Mouse (Mus musculus) 3134 (cell line): ENCODE measurements around the gene Col15a1.

Experiments used
- DNase-seq: peaks from one replicate; pipeline ENCODE4 v3.0.0-alpha.2; 2011; ENCODE audit warnings: low spot score; ENCODE audit not compliant: insufficient read length; ENCODE audit errors: extremely low read depth

Gene Col15a1

GRCm38 (mm10) chr4:47295547-47295946 lies 87.6 kb downstream of the Col15a1 start:
- no peak for DNase-seq

GRCm38 (mm10) chr4:47300701-47301100 lies 92.7 kb downstream of the Col15a1 start:
- peak; percentile 68 for DNase-seq

- no peak for DNase-seq
Observed at GRCm38 (mm10) chr4:47302610-47303009, 94.6 kb downstream of the Col15a1 start.

- no peak for DNase-seq
Observed at GRCm38 (mm10) chr4:47303340-47303998, 95.5 kb downstream of the Col15a1 start.

- peak; percentile 82 for DNase-seq
Observed at GRCm38 (mm10) chr4:47309886-47310625, 102.1 kb downstream of the Col15a1 start.

GRCm38 (mm10) chr4:47310812-47311211 lies 102.9 kb downstream of the Col15a1 start:
- peak; percentile 93 for DNase-seq

- DNase-seq, result no peak
Observed at GRCm38 (mm10) chr4:47311467-47311866, 103.5 kb downstream of the Col15a1 start.

- DNase-seq, result no peak
Observed at GRCm38 (mm10) chr4:47311929-47312328, 104.0 kb downstream of the Col15a1 start.

GRCm38 (mm10) chr4:47312676-47313075 lies 104.7 kb downstream of the Col15a1 start:
- DNase-seq, result no peak

- no peak for DNase-seq
Observed at GRCm38 (mm10) chr4:47313710-47314410, 105.9 kb downstream of the Col15a1 start.

GRCm38 (mm10) chr4:47315458-47315857 lies 107.5 kb downstream of the Col15a1 start:
- DNase-seq, result no peak

GRCm38 (mm10) chr4:47316432-47316831 lies 108.5 kb downstream of the Col15a1 start:
- no peak for DNase-seq

GRCm38 (mm10) chr4:47319561-47320321 lies 111.8 kb downstream of the Col15a1 start:
- DNase-seq, result no peak

GRCm38 (mm10) chr4:47322315-47322714 lies 114.4 kb downstream of the Col15a1 start:
- DNase-seq, result no peak

GRCm38 (mm10) chr4:47324206-47324605 lies 116.2 kb downstream of the Col15a1 start:
- DNase-seq, result no peak

- DNase-seq, result no peak
Observed at GRCm38 (mm10) chr4:47327782-47328181, 119.8 kb downstream of the Col15a1 start.

GRCm38 (mm10) chr4:47329285-47329684 lies 121.3 kb downstream of the Col15a1 start:
- no peak for DNase-seq

- no peak for DNase-seq
Observed at GRCm38 (mm10) chr4:47330378-47331052, 122.6 kb downstream of the Col15a1 start.

GRCm38 (mm10) chr4:47332812-47333343 lies 124.9 kb downstream of the Col15a1 start:
- DNase-seq, result no peak

- no peak for DNase-seq
Observed at GRCm38 (mm10) chr4:47333541-47333940, 125.6 kb downstream of the Col15a1 start.
